Mouse (Mus musculus): Measurements from ENCODE around the gene Cdk12. TPM values are rescaled to one million over a fixed set of nuclear protein-coding genes. Genes with fewer than 3 reads are reported as not detected.
A peak's percentile ranks its signal among the peaks of the same experiment; 100 is the strongest.
"Not testable (repeated sequence)": the region's sequence is repeated elsewhere in the genome, so short reads cannot be mapped to it uniquely, and the experiment has no call there.

The Cdk12 gene
- 14.6 and 17.4 TPM in 2 replicates for polyA plus RNA-seq (2014; fragmentation: Nextera tagmentation; extraction: Ambion mirVana)

- under 1% methylated on average over 49 of the region's 63 CpGs for WGBS
- peak within 1 kb of the TSS; percentile 90 for H3K4me3 ChIP-seq (ENCODE audit: low read depth, low read length)
Measured at GRCm38 (mm10) chr11:98202641-98203350, at the start of gene Cdk12. TSS of gene Cdk12 (plus strand) at chr11:98203059.

DNA sequence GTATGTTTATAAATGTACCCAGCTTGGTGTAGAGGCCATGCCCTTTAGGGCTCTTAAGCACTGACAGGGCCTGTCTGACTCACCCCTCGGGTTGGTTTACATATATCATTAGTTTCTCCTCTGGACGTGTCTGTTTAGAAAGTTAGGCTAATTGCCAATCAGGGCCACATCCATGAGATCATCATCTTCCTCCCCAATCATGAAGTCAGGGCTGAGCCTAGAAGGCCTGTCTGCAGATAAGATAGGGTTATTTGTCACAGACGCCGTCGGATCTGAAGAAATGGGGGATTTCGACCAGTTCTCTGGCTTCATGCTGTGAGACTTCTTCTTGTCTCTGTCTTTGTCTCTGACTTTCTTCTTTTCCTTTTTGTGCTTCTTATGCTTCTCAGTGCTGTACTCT, 47.8 kb upstream of the Cdk12 start:
- Histone ChIP-seq H3K36me3 (ENCODE audit: control insufficient read depth, insufficient read depth, low read length) (peaks cover 19% of the 10 kb centered on the region), H3K4me3 (ENCODE audit: low read depth, low read length) (no peak overlapping the region), H3K4me2 (ENCODE audit: low read depth, severe bottlenecking) (no peak overlapping the region), H3K9me3 (ENCODE audit: control insufficient read depth, low read length) (no peaks in the 10 kb centered on the region), H3K4me1 (ENCODE audit: control insufficient read depth, insufficient read depth, low read length) (no peaks in the 10 kb centered on the region), H3K27ac (replicated peaks; ENCODE audit: low read depth, low read length) (no peak overlapping the region), H3K9ac (ENCODE audit: low read length) (no peak overlapping the region), H3K27me3 (ENCODE audit: control insufficient read depth, insufficient read depth, low read length) (no peaks in the 10 kb centered on the region)
- no peak for ATAC-seq (ENCODE audit: insufficient number of reproducible peaks, low FRiP score, low TSS enrichment, low read depth)
- WGBS = 85% methylated on average over 6 of the region's 6 CpGs
- no peak for DNase-seq (ENCODE audit: low spot score)

More at GRCm38 (mm10) chr11:98202641-98203350, at the start of gene Cdk12:
- ATAC-seq (ENCODE audit: insufficient number of reproducible peaks, low FRiP score, low TSS enrichment, low read depth) (peak; percentile 90), DNase-seq (ENCODE audit: low spot score) (peak; percentile 99)
- Histone ChIP-seq H3K4me2 (ENCODE audit: low read depth, severe bottlenecking) (peak within 1 kb of the TSS; percentile 83), H3K27ac (replicated peaks; ENCODE audit: low read depth, low read length) (peak within 1 kb of the TSS; percentile 100), H3K4me1 (ENCODE audit: control insufficient read depth, insufficient read depth, low read length) (0 out of 2 replicates have a peak, but pooled peaks cover 2% of the 10 kb centered on the region), H3K27me3 (ENCODE audit: control insufficient read depth, insufficient read depth, low read length) (no peaks in the 10 kb centered on the region), H3K9ac (ENCODE audit: low read length) (peak within 1 kb of the TSS; percentile 98), H3K9me3 (ENCODE audit: control insufficient read depth, low read length) (no peaks in the 10 kb centered on the region), H3K36me3 (ENCODE audit: control insufficient read depth, insufficient read depth, low read length) (no peaks in the 10 kb centered on the region; the same call in 1 of the 2 replicates)

DNA sequence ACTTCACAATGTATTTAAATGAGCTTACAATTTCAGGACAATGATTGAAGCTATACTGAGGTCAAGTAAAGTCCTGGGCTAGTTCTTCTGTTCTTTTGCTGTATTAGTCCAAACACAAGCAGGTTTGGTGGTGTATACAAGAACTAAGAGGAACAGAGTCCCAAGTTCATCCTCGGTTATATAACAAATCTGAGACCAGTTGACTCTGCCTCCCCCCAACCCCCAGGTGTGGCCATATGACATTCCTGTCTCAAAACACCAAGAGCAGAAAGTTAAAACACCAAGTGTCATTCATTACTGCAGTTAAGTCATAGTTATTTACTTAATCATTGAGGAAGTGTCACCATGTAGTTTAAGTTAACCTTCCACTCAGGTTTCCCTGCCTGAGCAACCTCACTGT, 34.5 kb upstream of the Cdk12 start:
- 89% methylated on average over 1 of the region's 1 CpGs for WGBS
- Histone ChIP-seq H3K4me2 (ENCODE audit: low read depth, severe bottlenecking) (no peak overlapping the region), H3K36me3 (ENCODE audit: control insufficient read depth, insufficient read depth, low read length) (peaks cover 21% of the 10 kb centered on the region), H3K4me3 (ENCODE audit: low read depth, low read length) (no peak overlapping the region), H3K27me3 (ENCODE audit: control insufficient read depth, insufficient read depth, low read length) (no peaks in the 10 kb centered on the region), H3K9ac (ENCODE audit: low read length) (no peak overlapping the region), H3K4me1 (ENCODE audit: control insufficient read depth, insufficient read depth, low read length) (no peaks in the 10 kb centered on the region), H3K9me3 (ENCODE audit: control insufficient read depth, low read length) (no peaks in the 10 kb centered on the region), H3K27ac (replicated peaks; ENCODE audit: low read depth, low read length) (no peak overlapping the region)
- ATAC-seq (ENCODE audit: insufficient number of reproducible peaks, low FRiP score, low TSS enrichment, low read depth) (no peak), DNase-seq (ENCODE audit: low spot score) (no peak)

- WGBS = 93% methylated on average over 3 of the region's 3 CpGs
- peaks cover 17% of the 10 kb centered on the region; the same call in 1 of the 2 replicates for H3K36me3 ChIP-seq (ENCODE audit: control insufficient read depth, insufficient read depth, low read length)
- H3K4me1 ChIP-seq (ENCODE audit: control insufficient read depth, insufficient read depth, low read length); ATAC-seq (ENCODE audit: insufficient number of reproducible peaks, low FRiP score, low TSS enrichment, low read depth); H3K9me3 ChIP-seq (ENCODE audit: control insufficient read depth, low read length); DNase-seq (ENCODE audit: low spot score); H3K4me2 ChIP-seq (ENCODE audit: low read depth, severe bottlenecking); H3K4me3 ChIP-seq (ENCODE audit: low read depth, low read length); H3K9ac ChIP-seq (ENCODE audit: low read length); H3K27me3 ChIP-seq (ENCODE audit: control insufficient read depth, insufficient read depth, low read length); H3K27ac ChIP-seq (replicated peaks; ENCODE audit: low read depth, low read length): not testable (repeated sequence)
Measured at GRCm38 (mm10) chr11:98182149-98182548, 20.7 kb upstream of the Cdk12 start.

- Histone ChIP-seq H3K4me1 (ENCODE audit: control insufficient read depth, insufficient read depth, low read length) (peaks cover 6% of the 10 kb centered on the region), H3K9me3 (ENCODE audit: control insufficient read depth, low read length) (no peaks in the 10 kb centered on the region), H3K9ac (ENCODE audit: low read length) (no peak overlapping the region), H3K36me3 (ENCODE audit: control insufficient read depth, insufficient read depth, low read length) (peaks cover 24% of the 10 kb centered on the region; the same call in 1 of the 2 replicates), H3K27ac (replicated peaks; ENCODE audit: low read depth, low read length) (no peak overlapping the region), H3K27me3 (ENCODE audit: control insufficient read depth, insufficient read depth, low read length) (no peaks in the 10 kb centered on the region), H3K4me2 (ENCODE audit: low read depth, severe bottlenecking) (no peak overlapping the region), H3K4me3 (ENCODE audit: low read depth, low read length) (no peak overlapping the region)
- WGBS = 92% methylated on average over 9 of the region's 9 CpGs
- no peak for ATAC-seq (ENCODE audit: insufficient number of reproducible peaks, low FRiP score, low TSS enrichment, low read depth)
- no peak for DNase-seq (ENCODE audit: low spot score)
Measured at GRCm38 (mm10) chr11:98187640-98188395, 15.0 kb upstream of the Cdk12 start.

DNA sequence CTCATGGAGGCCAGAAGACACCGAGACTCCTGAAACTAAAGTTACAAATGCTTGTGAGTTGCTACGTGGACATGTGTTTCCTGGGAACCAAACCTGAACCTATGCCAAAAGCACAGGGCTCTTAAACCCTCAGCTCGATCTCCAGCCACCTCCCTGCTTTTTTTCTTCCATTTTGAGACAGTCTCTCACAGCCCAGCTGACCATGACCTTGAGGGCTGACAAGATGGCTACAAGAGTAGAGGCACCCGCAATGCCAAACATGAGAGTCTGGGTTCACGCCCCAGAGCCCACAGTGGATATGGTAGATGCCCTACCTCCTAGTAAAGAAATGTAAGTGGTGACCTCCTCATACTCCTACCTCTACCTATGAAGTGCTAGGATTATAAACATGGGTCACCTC, 12.0 kb upstream of the Cdk12 start:
- peaks cover 6% of the 10 kb centered on the region for H3K4me1 ChIP-seq (ENCODE audit: control insufficient read depth, insufficient read depth, low read length)
- H3K4me2 ChIP-seq (ENCODE audit: low read depth, severe bottlenecking) = no peak overlapping the region
- ATAC-seq (ENCODE audit: insufficient number of reproducible peaks, low FRiP score, low TSS enrichment, low read depth) = no peak
- no peaks in the 10 kb centered on the region for H3K9me3 ChIP-seq (ENCODE audit: control insufficient read depth, low read length)
- WGBS = 88% methylated on average over 5 of the region's 5 CpGs
- H3K27ac ChIP-seq (replicated peaks; ENCODE audit: low read depth, low read length) = no peak overlapping the region
- H3K27me3 ChIP-seq (ENCODE audit: control insufficient read depth, insufficient read depth, low read length) = no peaks in the 10 kb centered on the region
- no peak for DNase-seq (ENCODE audit: low spot score)
- H3K4me3 ChIP-seq (ENCODE audit: low read depth, low read length) = no peak overlapping the region
- H3K9ac ChIP-seq (ENCODE audit: low read length) = no peak overlapping the region
- peaks cover 13% of the 10 kb centered on the region; the same call in 1 of the 2 replicates for H3K36me3 ChIP-seq (ENCODE audit: control insufficient read depth, insufficient read depth, low read length)

DNA sequence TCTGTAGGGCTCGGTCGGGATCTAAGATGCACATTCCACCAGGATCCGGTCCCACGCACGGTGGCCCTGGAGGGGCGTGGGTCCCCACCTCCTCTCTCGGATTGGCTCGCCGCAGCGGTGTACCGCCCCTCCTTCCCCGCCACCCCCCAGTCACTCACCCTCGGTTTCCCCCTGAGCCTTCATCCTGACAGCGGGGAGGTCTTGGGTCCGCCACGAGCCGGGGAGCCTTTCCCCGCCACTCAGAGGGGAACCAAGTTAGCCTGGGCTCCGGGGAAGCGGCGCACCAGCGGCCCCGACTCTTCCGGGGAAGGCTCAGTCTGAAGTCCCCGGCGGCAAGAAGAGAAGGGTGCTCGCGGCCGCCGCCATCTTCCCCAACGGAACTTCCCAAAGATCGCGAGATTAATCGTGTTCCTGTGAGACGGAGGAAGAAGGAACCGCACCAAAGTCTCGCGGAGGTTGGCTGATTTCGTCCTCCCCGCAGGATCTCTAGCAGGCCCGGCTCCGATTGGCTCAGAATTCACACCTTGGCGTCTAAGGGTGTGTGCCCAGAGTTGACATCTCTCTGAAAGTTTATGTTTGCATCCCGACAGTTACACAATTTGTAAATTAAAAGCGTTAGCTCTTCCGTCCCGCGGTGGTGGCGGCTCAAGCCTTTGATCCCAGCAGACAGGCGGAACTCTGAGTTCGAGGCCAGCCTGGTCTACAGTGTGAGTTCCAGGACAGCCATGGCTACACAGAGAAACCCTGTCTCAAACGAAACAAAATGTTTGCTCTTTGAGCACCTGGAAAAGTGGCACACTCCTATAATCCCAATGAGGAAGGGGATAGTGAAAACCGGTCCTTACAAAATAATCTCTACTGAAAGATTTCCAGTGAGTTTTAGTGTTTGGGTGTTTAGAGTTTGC, 9.7 kb upstream of the Cdk12 start, which contains the start of gene Med1:
Gene Med1, minus strand, starts transcription at position 393 of the 905 bp plus-strand sequence.
- Histone ChIP-seq H3K4me1 (ENCODE audit: control insufficient read depth, insufficient read depth, low read length) (peaks cover 6% of the 10 kb centered on the region), H3K27me3 (ENCODE audit: control insufficient read depth, insufficient read depth, low read length) (no peaks in the 10 kb centered on the region), H3K9me3 (ENCODE audit: control insufficient read depth, low read length) (no peaks in the 10 kb centered on the region), H3K4me2 (ENCODE audit: low read depth, severe bottlenecking) (peak within 1 kb of the TSS; percentile 79), H3K4me3 (ENCODE audit: low read depth, low read length) (peak within 1 kb of the TSS; percentile 90), H3K27ac (replicated peaks; ENCODE audit: low read depth, low read length) (peak within 1 kb of the TSS; percentile 49; the same call in 1 of the 2 replicates), H3K36me3 (ENCODE audit: control insufficient read depth, insufficient read depth, low read length) (peaks cover 8% of the 10 kb centered on the region; the same call in 1 of the 2 replicates), H3K9ac (ENCODE audit: low read length) (peak within 1 kb of the TSS; percentile 84)
- ATAC-seq (ENCODE audit: insufficient number of reproducible peaks, low FRiP score, low TSS enrichment, low read depth) (peak; percentile 93), DNase-seq (ENCODE audit: low spot score) (peak; percentile 93)
- under 1% methylated on average over 53 of the region's 53 CpGs for WGBS

All from limb, embryonic 11.5 days (tissue).